Mouse (Mus musculus): Measurements from ENCODE around the gene Adrb1. TPM values are rescaled to one million over a fixed set of nuclear protein-coding genes. Genes with fewer than 3 reads are reported as not detected.

Adrb1 gene
- polyA plus RNA-seq, 1 experiment from 2014 or later: 0.20 TPM

- H3K9me3 ChIP-seq (replicated peaks): no peaks in the 10 kb centered on the region
- no peak overlapping the region for H3K27ac ChIP-seq
- ATAC-seq: no peak
These were observed 34.3 kb upstream of the Adrb1 start for GRCm38 (mm10) chr19:56687676-56688075.

DNA sequence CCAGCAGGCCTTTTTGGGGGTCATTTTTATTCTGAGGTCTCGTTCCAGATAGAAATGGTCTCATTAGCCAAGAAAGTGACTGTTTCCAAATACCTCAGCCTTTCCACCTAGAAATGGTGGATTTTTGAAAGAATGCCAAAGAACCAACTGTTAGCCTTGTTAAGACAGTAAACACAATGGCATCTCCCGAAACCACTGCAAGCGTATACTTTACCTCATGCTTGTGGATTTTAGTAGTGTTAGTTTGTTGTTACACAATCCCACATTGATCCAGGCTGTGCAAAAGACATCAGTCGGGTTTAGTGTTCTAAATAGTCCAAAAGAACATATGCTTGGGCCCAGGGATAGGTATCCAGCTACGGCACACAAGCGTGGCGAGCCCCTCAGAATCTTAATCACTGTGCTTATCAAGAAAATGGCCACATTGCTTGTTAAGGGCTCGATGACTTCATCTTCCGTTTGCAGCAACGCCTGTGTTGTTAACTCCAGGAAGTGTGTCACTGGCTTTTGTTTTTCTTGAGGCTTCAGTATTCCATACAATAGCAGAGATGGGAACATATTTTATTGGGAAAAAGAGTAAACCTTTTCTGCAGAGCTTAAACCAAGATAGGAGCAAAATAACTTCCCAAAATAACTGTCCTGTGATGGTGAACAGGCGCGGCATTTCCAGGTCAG, 33.2 kb upstream of the Adrb1 start:
- 54% methylated on average over 12 of the region's 12 CpGs for WGBS (ENCODE audit: insufficient replicate concordance)

More at GRCm38 (mm10) chr19:56687676-56688075, 34.3 kb upstream of the Adrb1 start:
- WGBS (ENCODE audit: insufficient replicate concordance): 69% methylated on average over 10 of the region's 10 CpGs
- H3K4me2 ChIP-seq: no peak overlapping the region
- no peak overlapping the region for H3K9ac ChIP-seq
- H3K4me3 ChIP-seq: no peak overlapping the region
- H3K4me1 ChIP-seq: no peaks in the 10 kb centered on the region
- H3K27me3 ChIP-seq (replicated peaks): no peaks in the 10 kb centered on the region
- no peaks in the 10 kb centered on the region for H3K36me3 ChIP-seq

GRCm38 (mm10) chr19:56689493-56689892, 32.5 kb upstream of the Adrb1 start:
- Histone ChIP-seq H3K9ac (no peak overlapping the region), H3K4me2 (no peak overlapping the region), H3K4me3 (no peak overlapping the region), H3K9me3 (replicated peaks) (no peaks in the 10 kb centered on the region), H3K4me1 (no peaks in the 10 kb centered on the region), H3K27ac (no peak overlapping the region), H3K27me3 (replicated peaks) (no peaks in the 10 kb centered on the region), H3K36me3 (no peaks in the 10 kb centered on the region)
- WGBS (ENCODE audit: insufficient replicate concordance): 55% methylated on average over 6 of the region's 6 CpGs
- ATAC-seq: no peak

More for the DNA sequence above, 33.2 kb upstream of the Adrb1 start:
- Histone ChIP-seq H3K36me3 (no peaks in the 10 kb centered on the region), H3K9me3 (replicated peaks) (no peaks in the 10 kb centered on the region), H3K4me2 (no peak overlapping the region), H3K4me1 (no peaks in the 10 kb centered on the region), H3K4me3 (no peak overlapping the region), H3K27me3 (replicated peaks) (no peaks in the 10 kb centered on the region), H3K9ac (no peak overlapping the region), H3K27ac (no peak overlapping the region)
- ATAC-seq: no peak

DNA sequence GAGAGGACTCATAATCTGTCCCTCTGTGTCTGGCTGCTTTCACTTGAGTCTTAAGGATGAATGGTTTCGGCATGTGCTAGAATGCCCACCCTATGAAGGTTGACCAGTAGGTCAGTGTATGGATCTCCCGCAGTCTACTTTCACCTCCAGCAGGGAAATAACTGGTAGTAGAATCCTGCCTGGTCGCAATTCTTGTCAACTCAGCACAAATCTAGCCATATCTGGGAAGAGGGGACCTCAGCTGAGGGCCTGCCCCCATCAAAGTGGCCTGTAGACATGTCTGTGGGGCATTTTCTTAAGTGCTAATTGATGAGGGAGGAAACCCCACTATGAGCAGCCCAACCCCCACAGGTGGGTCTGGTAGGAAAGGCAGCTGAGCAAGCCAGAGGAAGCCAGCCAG, 30.9 kb upstream of the Adrb1 start:
- no peaks in the 10 kb centered on the region for H3K36me3 ChIP-seq
- no peak overlapping the region for H3K9ac ChIP-seq
- no peak for ATAC-seq
- WGBS (ENCODE audit: insufficient replicate concordance): 70% methylated on average over 3 of the region's 3 CpGs
- no peaks in the 10 kb centered on the region for H3K27me3 ChIP-seq (replicated peaks)
- no peaks in the 10 kb centered on the region for H3K4me1 ChIP-seq
- H3K27ac ChIP-seq: no peak overlapping the region
- no peaks in the 10 kb centered on the region for H3K9me3 ChIP-seq (replicated peaks)
- no peak overlapping the region for H3K4me2 ChIP-seq
- no peak overlapping the region for H3K4me3 ChIP-seq

DNA sequence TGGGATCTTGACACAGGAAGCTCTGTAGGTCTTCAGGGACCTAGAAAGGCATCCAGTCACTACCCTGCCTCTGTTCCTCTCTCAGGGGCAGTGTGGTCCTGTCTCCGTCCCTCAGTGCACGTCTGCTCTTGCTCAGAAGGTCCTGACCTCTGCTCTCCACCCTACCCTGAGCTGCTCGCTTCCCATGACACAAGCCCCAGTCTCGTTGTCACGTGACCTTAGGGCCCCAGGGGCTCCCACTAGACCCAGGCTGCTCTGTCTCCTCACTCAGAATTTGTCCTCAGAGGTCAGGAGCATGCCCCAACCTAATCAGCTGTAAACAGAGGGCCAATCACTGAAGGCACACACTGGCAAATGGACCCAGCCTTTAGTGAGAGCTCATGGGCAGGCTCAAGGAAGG, 29.5 kb upstream of the Adrb1 start:
- peak; percentile 40; the same call in 1 of the 2 replicates for ATAC-seq
- Histone ChIP-seq H3K4me1 (no peaks in the 10 kb centered on the region), H3K9ac (no peak overlapping the region), H3K27me3 (replicated peaks) (no peaks in the 10 kb centered on the region), H3K27ac (no peak overlapping the region), H3K9me3 (replicated peaks) (no peaks in the 10 kb centered on the region), H3K4me3 (no peak overlapping the region), H3K4me2 (no peak overlapping the region), H3K36me3 (no peaks in the 10 kb centered on the region)
- 43% methylated on average over 5 of the region's 5 CpGs for WGBS (ENCODE audit: insufficient replicate concordance)

GRCm38 (mm10) chr19:56697370-56698144, 24.4 kb upstream of the Adrb1 start:
- 73% methylated on average over 20 of the region's 20 CpGs for WGBS (ENCODE audit: insufficient replicate concordance)
- H3K27me3 ChIP-seq (replicated peaks): no peaks in the 10 kb centered on the region; the same call in 1 of the 2 replicates
- H3K4me1 ChIP-seq: no peaks in the 10 kb centered on the region
- H3K9ac ChIP-seq: no peak overlapping the region
- H3K27ac ChIP-seq: no peak overlapping the region
- no peak for ATAC-seq
- H3K36me3 ChIP-seq: no peaks in the 10 kb centered on the region
- no peak overlapping the region for H3K4me3 ChIP-seq
- no peaks in the 10 kb centered on the region for H3K9me3 ChIP-seq (replicated peaks)
- no peak overlapping the region for H3K4me2 ChIP-seq

GRCm38 (mm10) chr19:56700848-56701247, 21.2 kb upstream of the Adrb1 start:
- Histone ChIP-seq H3K4me2 (no peak overlapping the region), H3K36me3 (no peaks in the 10 kb centered on the region), H3K27me3 (replicated peaks) (no peaks in the 10 kb centered on the region; the same call in 1 of the 2 replicates), H3K4me1 (peaks cover 7% of the 10 kb centered on the region; the same call in 1 of the 2 replicates), H3K27ac (no peak overlapping the region), H3K9ac (no peak overlapping the region), H3K9me3 (replicated peaks) (no peaks in the 10 kb centered on the region), H3K4me3 (no peak overlapping the region)
- ATAC-seq: no peak
- WGBS (ENCODE audit: insufficient replicate concordance): 66% methylated on average over 10 of the region's 10 CpGs

DNA sequence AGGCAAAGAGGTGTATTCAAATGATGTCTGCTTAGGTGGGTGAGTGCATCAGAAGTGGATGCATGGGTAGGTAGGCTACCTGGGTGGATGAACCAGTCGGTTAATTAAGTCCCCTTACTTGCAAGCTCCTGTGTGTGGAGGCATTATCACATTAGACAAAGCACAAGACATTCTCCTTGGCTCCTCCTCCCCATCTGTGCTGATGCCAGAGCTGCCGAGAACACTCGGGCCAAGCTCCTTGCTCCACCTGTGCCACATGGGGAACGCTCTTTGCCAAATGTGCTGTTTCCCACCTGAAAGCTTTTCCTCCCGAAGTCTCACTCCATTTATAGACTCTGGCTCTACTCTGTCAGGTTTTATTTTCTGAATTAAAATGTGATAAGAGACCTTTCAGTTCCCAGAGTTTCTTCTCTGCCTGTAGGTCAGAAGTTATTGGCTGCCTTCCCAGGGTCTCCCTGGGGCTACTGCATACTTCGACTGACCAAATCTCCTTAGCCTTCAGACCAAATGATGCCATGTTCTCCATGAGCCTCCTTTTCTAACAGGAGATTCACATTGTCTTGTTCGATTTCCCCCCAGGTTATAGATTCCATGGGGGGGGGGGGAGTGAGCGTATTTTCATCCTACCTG, 20.5 kb upstream of the Adrb1 start:
- H3K9ac ChIP-seq: no peak overlapping the region
- H3K27me3 ChIP-seq (replicated peaks): no peaks in the 10 kb centered on the region; the same call in 1 of the 2 replicates
- no peak overlapping the region for H3K27ac ChIP-seq
- no peaks in the 10 kb centered on the region for H3K9me3 ChIP-seq (replicated peaks)
- peaks cover 7% of the 10 kb centered on the region; the same call in 1 of the 2 replicates for H3K4me1 ChIP-seq
- no peak overlapping the region for H3K4me2 ChIP-seq
- ATAC-seq: no peak
- H3K36me3 ChIP-seq: no peaks in the 10 kb centered on the region
- H3K4me3 ChIP-seq: no peak overlapping the region
- 65% methylated on average over 8 of the region's 8 CpGs for WGBS (ENCODE audit: insufficient replicate concordance)

- no peak overlapping the region for H3K4me2 ChIP-seq
- H3K4me3 ChIP-seq: no peak overlapping the region
- no peak overlapping the region for H3K27ac ChIP-seq
- H3K4me1 ChIP-seq: peaks cover 7% of the 10 kb centered on the region; the same call in 1 of the 2 replicates
- H3K36me3 ChIP-seq: no peaks in the 10 kb centered on the region
- H3K27me3 ChIP-seq (replicated peaks): no peaks in the 10 kb centered on the region; the same call in 1 of the 2 replicates
- no peak for ATAC-seq
- 75% methylated on average over 6 of the region's 6 CpGs for WGBS (ENCODE audit: insufficient replicate concordance)
- no peak overlapping the region for H3K9ac ChIP-seq
- H3K9me3 ChIP-seq (replicated peaks): no peaks in the 10 kb centered on the region
These were observed 20.0 kb upstream of the Adrb1 start for GRCm38 (mm10) chr19:56702039-56702438.

GRCm38 (mm10) chr19:56703238-56704097, 18.5 kb upstream of the Adrb1 start:
- no peak overlapping the region for H3K4me3 ChIP-seq
- H3K4me2 ChIP-seq: no peak overlapping the region
- no peak overlapping the region for H3K27ac ChIP-seq
- peaks cover 7% of the 10 kb centered on the region; the same call in 1 of the 2 replicates for H3K4me1 ChIP-seq
- 38% methylated on average over 12 of the region's 12 CpGs for WGBS (ENCODE audit: insufficient replicate concordance)
- H3K9ac ChIP-seq: no peak overlapping the region
- peaks cover 4% of the 10 kb centered on the region for H3K27me3 ChIP-seq (replicated peaks)
- no peaks in the 10 kb centered on the region for H3K36me3 ChIP-seq
- ATAC-seq: no peak
- no peaks in the 10 kb centered on the region for H3K9me3 ChIP-seq (replicated peaks)

DNA sequence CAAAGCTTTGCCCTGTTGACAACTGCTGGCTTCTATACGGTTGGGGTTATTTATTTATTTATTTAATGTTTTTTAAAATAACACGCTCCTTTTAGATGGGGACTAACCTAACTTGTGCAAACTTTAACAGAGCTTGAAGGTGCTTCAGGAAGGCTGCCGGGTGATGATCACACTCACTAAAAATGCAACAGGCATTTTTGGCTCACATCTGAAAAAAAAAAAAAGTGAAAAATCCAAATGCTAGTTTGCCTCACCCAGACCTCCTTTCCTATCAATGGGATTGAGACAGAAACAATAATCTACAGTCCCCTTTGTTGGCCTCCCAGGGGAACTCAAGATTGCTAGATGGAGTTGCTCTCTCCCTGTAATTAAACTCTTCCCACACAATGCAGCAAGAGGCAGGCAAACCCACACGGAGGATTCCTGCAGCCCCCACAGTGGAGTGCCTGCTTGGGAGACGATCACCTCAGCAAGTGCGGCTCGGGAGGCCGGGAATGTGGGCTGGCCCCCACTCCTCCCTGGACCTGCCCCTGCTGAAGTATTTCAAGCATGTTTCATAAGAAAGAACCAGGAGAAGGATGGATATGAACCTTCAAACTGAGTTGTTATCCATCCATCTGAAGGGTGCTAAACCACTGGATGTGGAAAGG, 16.8 kb upstream of the Adrb1 start:
- Histone ChIP-seq H3K4me2 (no peak overlapping the region), H3K4me3 (no peak overlapping the region), H3K36me3 (no peaks in the 10 kb centered on the region), H3K9me3 (replicated peaks) (no peaks in the 10 kb centered on the region), H3K27ac (no peak overlapping the region), H3K27me3 (replicated peaks) (peaks cover 4% of the 10 kb centered on the region), H3K4me1 (peaks cover 7% of the 10 kb centered on the region; the same call in 1 of the 2 replicates), H3K9ac (no peak overlapping the region)
- ATAC-seq: no peak
- WGBS (ENCODE audit: insufficient replicate concordance): 60% methylated on average over 8 of the region's 8 CpGs

Measured in liver, embryonic 12.5 days (tissue).